Mouse (Mus musculus) layer of hippocampus, adult 2 months (tissue): ENCODE results near the gene Vdac1. TPM values are rescaled to one million over a fixed set of nuclear protein-coding genes. Genes with fewer than 3 reads are reported as not detected.
A peak's percentile ranks its signal among the peaks of the same experiment; 100 is the strongest.
"Not testable (repeated sequence)": the region's sequence is repeated elsewhere in the genome, so short reads cannot be mapped to it uniquely, and the experiment has no call there.

ENCODE experiments used
- DNase-seq, 2 experiments: peaks; one replicate each; pipeline ENCODE4 v3.0.0; 2022; ENCODE audit warnings: low spot score in 2 of 2
- H3K27ac ChIP-seq: fragments of 200-600 bp; 2 replicates; pipeline ENCODE4 v1.8.1; 2022
- H3K4me3 ChIP-seq: fragments of 200-600 bp; 2 replicates; pipeline ENCODE4 v1.8.1; 2022; ENCODE audit warnings: mild to moderate bottlenecking
- CTCF ChIP-seq: fragments of 200-600 bp; conservative IDR thresholded peaks from 2 replicates; pipeline ENCODE4 v1.8.1; 2022; ENCODE audit warnings: antibody characterized with exemption, mild to moderate bottlenecking, moderate library complexity
- total RNA-seq, 2 experiments: library from RNA; stranded (reverse); gene quantifications; 2 replicates each; pipeline ENCODE4 v1.2.3; 2021

The Vdac1 gene
- total RNA-seq, 2 experiments from 2014 or later: 513 to 524 TPM

GRCm38 (mm10) chr11:52369252-52370134 lies 8.8 kb downstream of the Vdac1 start:
- H3K4me3 ChIP-seq: no peak overlapping the region
- no peak for DNase-seq
- H3K27ac ChIP-seq: peak overlapping the region; percentile 75
- no peak for TF ChIP-seq CTCF

- Histone ChIP-seq H3K4me3 (no peak overlapping the region), H3K27ac (peak overlapping the region; percentile 29)
- TF ChIP-seq CTCF: peak; percentile 55
- no peak for DNase-seq
Measured at GRCm38 (mm10) chr11:52370135-52370452, 9.4 kb downstream of the Vdac1 start.

GRCm38 (mm10) chr11:52370538-52370937 lies 9.9 kb downstream of the Vdac1 start:
- H3K4me3 ChIP-seq: no peak overlapping the region
- TF ChIP-seq CTCF: no peak
- peak overlapping the region; percentile 29 for H3K27ac ChIP-seq
- DNase-seq: peak in 1 of 2 experiments; percentile 32

- H3K27ac ChIP-seq: no peak overlapping the region
- TF ChIP-seq CTCF: no peak
- no peak for DNase-seq
- H3K4me3 ChIP-seq: no peak overlapping the region
Measured at GRCm38 (mm10) chr11:52373841-52374240, 13.2 kb downstream of the Vdac1 start.

GRCm38 (mm10) chr11:52374340-52374739 lies 13.7 kb downstream of the Vdac1 start:
- H3K27ac ChIP-seq: no peak overlapping the region
- TF ChIP-seq CTCF: peak; percentile 92
- H3K4me3 ChIP-seq: no peak overlapping the region
- peak in 1 of 2 experiments; percentile 60 for DNase-seq

- Histone ChIP-seq H3K4me3 (no peak overlapping the region), H3K27ac (no peak overlapping the region)
- DNase-seq: no peak
- no peak for TF ChIP-seq CTCF
Measured at GRCm38 (mm10) chr11:52377579-52377978, 16.9 kb downstream of the Vdac1 start.

- no peak for TF ChIP-seq CTCF
- H3K4me3 ChIP-seq: no peak overlapping the region
- DNase-seq: no peak
- H3K27ac ChIP-seq: no peak overlapping the region
Measured at GRCm38 (mm10) chr11:52379241-52379640, 18.6 kb downstream of the Vdac1 start.

- Histone ChIP-seq H3K4me3 (no peak overlapping the region), H3K27ac (no peak overlapping the region)
- TF ChIP-seq CTCF: no peak
- no peak for DNase-seq
Measured at GRCm38 (mm10) chr11:52383741-52384140, 23.1 kb downstream of the Vdac1 start.

GRCm38 (mm10) chr11:52384667-52385066 lies 24.0 kb downstream of the Vdac1 start:
- no peak for DNase-seq
- no peak overlapping the region for H3K27ac ChIP-seq
- no peak overlapping the region for H3K4me3 ChIP-seq
- TF ChIP-seq CTCF: peak; percentile 87

- Histone ChIP-seq H3K27ac (no peak overlapping the region), H3K4me3 (no peak overlapping the region)
- TF ChIP-seq CTCF: no peak
- no peak for DNase-seq
Measured at GRCm38 (mm10) chr11:52386892-52387291, 26.2 kb downstream of the Vdac1 start.

- Histone ChIP-seq H3K27ac (no peak overlapping the region), H3K4me3 (no peak overlapping the region)
- no peak for DNase-seq
- TF ChIP-seq CTCF: no peak
Measured at GRCm38 (mm10) chr11:52388150-52388549, 27.5 kb downstream of the Vdac1 start.

- not testable (repeated sequence) for H3K4me3 ChIP-seq, DNase-seq, H3K27ac ChIP-seq
Measured at GRCm38 (mm10) chr11:52388979-52389378, 28.3 kb downstream of the Vdac1 start.

GRCm38 (mm10) chr11:52389933-52390332 lies 29.3 kb downstream of the Vdac1 start:
- no peak overlapping the region for H3K27ac ChIP-seq
- DNase-seq: no peak
- no peak overlapping the region for H3K4me3 ChIP-seq
- no peak for TF ChIP-seq CTCF

- no peak overlapping the region for H3K4me3 ChIP-seq
- no peak for DNase-seq
- TF ChIP-seq CTCF: no peak
- H3K27ac ChIP-seq: no peak overlapping the region
Measured at GRCm38 (mm10) chr11:52394494-52394893, 33.8 kb downstream of the Vdac1 start.
